Mouse (Mus musculus): ENCODE data around the gene Tmem100.

Tmem100 gene

DNA sequence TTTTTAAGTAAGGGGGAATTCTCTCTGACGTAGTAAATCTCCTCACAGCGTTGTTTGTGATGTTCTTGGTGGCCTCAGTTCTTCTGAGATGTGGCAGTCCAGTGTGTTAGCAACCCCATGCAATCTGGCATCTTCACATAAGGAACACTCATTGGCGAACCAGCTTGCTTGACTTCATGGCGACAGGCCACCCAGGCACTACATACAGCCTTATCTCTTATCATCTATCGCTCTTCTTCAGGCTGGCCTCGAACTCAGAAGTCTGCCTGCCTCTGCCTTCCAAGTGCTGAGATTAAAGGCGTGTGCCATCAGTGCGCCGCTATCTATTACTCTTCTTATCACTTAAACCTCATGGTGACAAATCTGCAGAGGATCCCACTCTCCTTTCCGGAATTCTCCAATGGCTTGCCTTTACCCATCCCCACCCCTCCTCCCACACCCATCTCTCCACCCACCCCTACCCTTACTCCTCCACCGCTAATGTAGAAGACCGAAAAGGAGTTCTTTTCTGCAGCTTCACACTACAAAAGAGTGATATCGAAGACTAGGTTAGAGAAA, at the start of gene Tmem100:
Tmem100 (plus strand) TSS at position 508 of the 558 bp plus-strand sequence.
- DNase-seq, result no peak

DNA sequence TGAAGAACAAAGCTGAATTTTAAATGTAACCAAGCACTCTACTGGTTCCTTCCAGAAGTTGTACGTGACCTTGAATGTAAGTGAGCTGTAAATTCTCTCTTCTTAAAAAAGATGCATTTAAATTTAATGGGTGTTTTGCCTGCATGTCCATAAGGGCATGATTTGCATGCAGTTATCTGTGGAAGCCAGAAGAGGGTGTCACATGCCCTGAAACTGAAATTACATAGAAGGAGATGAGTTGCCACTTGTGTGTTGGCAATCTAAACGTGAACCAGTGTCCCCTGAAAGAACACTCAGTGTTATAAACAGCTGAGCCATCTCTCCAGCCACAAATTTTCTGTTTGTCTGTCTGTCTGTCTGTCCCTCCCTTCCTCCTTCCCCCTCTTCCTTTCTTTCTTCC, 47.2 kb upstream of the Tmem100 start:
- DNase-seq, result no peak

DNA sequence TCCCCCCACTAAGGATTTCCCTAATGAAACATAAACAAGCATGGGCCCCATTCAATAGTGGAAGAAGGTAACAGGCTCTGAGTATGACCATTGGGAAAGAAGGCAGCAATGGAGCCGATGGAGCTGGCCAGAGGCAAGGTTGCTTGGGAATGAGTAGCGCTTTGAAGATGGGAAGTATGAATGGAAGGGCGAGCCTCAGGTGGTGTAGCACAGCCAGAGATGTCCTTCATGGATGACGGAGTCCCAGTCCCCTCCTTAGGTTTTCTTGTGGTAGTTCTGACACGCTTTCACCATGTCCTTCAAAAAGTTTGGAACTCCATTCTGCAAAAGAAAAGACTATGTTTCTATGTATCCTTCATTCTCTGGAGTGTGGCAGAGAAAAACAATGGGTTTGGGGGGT, 45.7 kb upstream of the Tmem100 start:
- no peak for DNase-seq

DNA sequence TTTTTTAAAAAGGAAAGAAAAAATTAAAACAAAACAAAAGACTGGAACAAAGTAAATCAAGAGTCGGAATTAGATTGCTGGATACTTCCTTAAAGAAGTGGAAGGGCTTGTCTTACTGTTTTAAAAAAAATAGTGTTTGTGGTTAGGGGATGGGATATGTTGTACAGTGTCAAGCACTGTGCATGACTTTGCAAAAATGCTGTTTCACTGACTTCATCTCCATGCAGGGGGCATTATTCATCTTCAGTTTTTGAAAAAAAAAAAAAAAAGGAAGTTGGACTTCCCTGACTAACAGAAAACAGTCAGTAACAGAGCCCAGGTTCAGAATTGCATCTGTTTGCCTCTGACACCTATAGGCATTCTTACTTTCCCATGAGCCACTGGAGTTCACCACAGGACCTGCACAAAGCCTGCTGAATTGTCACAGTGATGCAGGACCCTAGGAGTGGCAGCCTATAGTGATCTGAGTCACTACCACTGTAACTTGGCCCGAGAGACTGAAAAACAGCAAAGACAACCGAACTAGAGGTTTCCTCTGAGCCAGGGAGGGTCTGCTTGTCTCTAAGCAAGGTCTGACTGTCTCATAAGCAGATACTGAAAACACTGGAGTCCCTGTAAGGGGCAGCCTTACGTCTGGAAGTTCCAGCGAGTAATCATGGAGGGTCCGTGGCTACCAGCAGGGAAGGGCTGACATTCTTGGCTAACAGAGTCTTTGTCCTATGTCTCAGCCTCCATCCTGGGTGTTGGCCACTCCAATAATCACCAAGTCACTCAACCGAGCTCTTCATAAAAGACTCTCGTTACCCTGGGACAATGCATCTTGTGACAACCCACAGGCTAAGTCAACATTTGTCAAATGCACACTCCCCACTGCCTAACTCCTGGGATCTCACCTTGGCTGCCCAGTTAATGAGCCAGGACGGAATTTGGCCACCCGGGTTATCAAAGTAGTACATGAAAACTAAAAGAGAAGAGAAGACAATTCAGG, 44.7 kb upstream of the Tmem100 start:
- DNase-seq, result no peak

GRCm38 (mm10) chr11:89986516-89986915, 43.6 kb upstream of the Tmem100 start:
- no peak for DNase-seq

DNA sequence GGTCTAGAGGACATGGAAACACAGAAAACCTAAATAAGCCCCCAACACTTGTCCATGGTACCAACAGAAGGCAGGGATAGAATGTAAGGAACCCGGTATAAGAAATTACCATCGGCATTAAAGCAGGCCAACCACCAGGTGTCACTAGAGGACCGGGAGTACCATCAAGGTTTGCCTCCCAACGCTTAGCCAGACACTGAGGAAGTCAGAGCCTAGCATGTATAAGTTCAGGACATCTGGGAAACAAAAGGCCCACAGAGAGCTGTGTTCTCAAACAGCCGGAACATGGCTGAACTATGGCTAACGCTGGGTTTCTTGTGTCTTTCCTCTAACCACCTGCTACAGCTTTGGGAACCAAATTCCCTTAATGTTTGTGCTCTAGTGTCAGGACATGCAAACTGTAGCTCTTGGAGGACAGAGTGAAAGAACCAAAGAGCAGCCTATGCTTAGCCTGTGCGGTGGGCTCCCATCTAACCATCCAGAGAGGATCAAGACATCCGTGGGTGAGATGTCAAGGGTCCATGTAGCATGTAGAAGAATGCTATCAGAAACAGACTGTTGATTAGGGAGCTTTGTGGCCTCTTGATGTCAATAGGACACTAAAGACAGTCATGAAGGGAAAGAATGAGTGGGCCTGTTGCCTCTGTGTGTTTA, 41.1 kb upstream of the Tmem100 start:
- peak; percentile 70 for DNase-seq

- no peak for DNase-seq
These were observed 38.5 kb upstream of the Tmem100 start for GRCm38 (mm10) chr11:89991661-89992060.

DNA sequence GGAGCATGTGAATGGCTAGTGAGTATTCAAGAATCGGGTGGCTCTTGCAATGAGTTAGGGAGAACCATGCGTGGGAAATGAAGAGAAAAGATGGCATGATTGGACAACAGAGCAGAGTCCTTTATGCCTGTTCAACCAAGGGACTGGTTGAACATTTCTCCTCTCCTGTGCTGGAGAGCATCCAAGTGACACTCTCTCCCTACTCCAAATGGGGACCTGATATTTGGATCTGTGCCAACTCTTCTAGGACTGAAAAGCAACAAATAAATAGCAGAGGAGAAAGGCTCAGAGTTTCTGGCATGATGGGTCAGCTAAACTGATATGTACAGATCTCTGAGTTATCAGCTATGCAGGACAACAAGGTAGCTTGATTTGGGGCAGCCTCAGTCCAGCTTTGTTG, 35.4 kb upstream of the Tmem100 start:
- no peak for DNase-seq

DNA sequence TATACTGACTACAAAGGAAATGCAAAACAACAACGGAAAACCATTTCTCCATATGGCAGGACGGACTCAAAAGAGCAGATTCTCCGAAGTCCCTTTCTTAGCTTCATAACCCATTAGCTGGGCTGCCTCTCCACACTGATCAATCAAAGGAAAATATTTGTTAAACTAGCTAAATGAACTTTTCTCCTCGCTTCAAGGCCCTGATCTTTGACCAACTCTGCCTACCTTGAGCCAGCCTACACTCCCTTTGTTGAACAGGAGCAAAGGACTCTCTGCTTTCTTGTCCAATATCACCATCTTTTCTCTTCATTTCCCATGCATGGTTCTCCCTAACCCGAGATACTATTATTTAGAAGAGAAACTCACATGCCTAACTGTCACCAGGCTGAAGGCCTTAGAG, 34.6 kb upstream of the Tmem100 start:
- no peak for DNase-seq

GRCm38 (mm10) chr11:89996406-89996805, 33.7 kb upstream of the Tmem100 start:
- DNase-seq, result no peak

GRCm38 (mm10) chr11:89996856-89997255, 33.3 kb upstream of the Tmem100 start:
- no peak for DNase-seq

- no peak for DNase-seq
These were observed 31.0 kb upstream of the Tmem100 start for GRCm38 (mm10) chr11:89998996-89999770.

DNA sequence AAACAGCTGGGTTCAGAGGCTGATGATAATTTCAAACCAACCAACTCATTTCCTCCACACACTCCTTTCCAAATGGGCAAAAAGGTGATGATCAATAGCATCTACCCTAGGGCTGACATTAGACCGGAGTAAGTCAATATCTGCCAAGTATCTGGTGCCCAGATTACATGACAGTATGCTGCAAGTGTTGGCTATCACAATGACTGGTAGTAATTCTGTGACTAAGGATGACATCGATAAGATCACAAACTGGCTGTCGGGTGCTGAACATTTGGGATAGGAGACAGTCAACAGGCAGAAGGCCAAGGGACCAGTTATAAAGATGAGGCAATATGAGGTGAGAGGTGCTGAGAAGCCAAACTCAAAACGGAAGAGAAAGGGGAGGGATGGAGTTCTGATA, 29.5 kb upstream of the Tmem100 start:
- DNase-seq, result no peak

DNA sequence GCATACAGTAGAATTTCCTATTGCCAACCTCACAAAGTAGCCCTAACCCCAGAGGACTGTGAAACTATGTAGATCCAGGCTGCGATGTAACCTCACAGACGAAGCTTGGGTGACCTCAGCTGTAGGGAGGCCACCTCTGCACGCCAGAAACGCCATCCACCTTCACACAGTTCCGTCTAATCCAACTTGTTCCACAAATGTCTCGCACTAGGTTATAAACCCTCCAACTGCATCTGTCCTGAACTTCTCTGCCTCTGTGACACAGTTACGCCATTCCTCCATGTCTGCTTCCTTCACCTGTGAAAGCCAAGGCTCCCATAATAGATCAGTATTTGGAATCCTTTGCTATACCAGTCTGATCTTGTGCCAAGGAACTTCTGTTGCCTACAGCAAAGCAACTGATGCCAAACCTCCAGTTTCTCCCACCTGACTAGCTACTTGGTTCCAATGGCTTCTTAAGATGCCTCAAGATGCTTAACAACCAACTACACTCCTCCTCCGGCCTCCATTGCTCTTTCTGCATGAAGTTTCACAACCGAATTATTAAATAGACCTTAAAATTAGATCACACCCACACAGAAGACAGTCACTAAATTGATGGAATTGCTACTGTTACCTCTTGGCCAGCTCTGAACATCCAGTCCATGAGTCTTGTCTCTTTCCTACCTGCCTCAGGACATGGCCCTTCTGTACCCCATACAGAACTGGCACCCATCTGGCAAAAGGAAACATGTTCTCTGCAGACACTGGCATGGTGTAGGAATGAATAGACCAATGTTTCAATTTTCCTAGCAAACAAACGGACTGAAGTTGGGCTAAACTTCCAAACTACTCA, 28.5 kb upstream of the Tmem100 start:
- DNase-seq, result no peak

DNA sequence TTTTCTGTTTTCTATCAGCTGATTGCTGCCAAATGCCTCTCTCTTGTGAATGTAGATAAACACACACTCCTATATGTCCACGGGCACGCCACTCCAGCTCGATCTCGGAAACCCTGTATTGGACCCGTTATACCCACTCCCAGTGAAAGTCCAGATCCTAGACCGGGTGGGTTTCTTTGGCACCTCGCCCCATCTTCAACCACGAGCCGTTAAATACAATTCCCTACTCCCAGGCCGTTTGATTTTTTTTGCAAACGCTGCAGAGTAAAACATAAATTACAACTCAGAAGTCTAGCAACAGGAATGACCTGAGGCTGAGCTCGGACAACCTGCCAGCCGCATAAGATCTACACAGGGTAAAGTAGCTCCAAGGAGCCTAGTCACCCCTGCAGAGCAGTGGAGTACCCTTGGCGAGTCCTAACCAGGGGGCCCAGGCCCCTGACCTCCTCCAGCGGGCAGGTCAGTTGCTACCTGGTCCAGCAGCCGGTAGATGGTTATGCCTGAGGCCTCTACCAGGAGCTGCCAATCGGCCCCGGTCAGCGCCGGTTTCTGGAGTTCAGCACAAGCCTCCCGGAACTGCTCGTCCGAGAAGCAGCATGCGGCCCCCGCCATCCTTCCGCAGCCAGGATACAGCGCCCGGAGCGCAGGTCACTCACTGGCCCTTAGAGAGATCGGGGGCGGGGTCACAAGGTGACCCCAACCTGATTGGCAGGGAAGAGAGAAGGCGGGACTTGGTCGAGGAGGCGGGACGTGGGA, 27.7 kb upstream of the Tmem100 start, which contains the start of gene Pctp:
Pctp (minus strand) TSS at position 664 of the 756 bp plus-strand sequence.
- peak; percentile 91 for DNase-seq

DNA sequence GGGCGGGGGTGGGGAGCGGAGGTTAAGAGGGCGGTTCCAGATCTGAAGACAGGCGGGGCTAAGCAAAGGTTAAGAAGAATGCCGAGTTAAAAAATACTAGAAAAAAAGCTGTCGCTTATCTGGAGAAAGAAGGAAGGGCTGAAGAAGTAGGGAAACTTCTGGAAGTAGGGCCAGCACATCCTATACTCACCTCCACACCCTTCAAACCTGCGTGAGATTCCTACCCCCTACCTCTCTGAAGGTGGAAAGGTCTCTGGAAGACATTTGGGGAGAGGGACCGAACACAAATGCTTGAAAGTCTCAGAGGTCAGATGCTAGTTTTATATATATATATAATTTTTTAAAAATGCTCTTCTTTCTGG, 27.2 kb upstream of the Tmem100 start:
- DNase-seq, result no peak

DNA sequence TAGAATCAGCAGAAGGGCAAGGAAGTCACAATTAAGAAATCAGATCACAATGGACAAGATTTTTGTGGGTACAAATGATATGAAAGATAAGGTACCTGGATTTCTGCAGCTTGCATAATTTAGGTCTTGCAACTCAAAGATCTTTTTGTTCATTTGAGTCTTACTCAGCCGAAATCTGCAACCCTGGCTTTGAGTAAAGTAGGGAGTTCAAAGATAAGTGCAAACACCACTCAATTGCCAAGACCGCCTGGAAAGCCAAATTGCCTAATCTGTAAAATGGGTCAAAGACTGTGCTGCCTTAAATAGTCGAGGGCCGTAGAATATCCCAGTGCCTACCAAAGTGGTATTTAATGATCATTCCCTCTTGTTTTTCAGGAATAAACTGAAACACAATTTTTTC, 26.8 kb upstream of the Tmem100 start:
- DNase-seq, result no peak

DNA sequence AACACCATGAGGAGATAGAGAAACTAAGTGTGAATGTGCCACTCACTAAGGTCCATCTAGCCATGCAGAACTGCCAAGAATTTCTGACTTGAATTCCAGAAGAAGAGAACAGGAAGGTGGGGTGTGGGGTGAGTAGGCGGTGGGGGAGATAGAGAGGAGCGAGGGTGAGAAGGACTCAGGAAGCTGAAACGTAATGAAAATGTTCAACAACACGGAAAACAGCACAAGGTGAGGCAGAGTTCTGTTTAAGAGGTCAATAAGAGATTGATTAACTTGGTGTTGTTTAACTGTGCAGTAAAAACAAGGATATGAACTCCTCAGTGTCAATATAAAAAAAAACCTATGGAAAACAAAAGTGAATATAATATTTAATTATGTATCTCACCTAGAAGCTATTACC, 24.0 kb upstream of the Tmem100 start:
- DNase-seq, result no peak

- DNase-seq, result no peak
These were observed 22.2 kb upstream of the Tmem100 start for GRCm38 (mm10) chr11:90007791-90008531.

GRCm38 (mm10) chr11:90013657-90014056, 16.5 kb upstream of the Tmem100 start:
- no peak for DNase-seq

All from liver (tissue).